Mouse (Mus musculus) limb, embryonic 10.5 days (tissue): Measurements from ENCODE around the gene Guk1. TPM values are rescaled to one million over a fixed set of nuclear protein-coding genes. Genes with fewer than 3 reads are reported as not detected.

Source experiments
- DNase-seq: peaks from one replicate; pipeline ENCODE4 v3.0.0-alpha.2; 2017; ENCODE audit warnings: low spot score
- H3K27ac ChIP-seq: fragments of 300-500 bp; sonication (generic); 2 replicates; pipeline ENCODE4 v1.5.1; 2016; ENCODE audit warnings: mild to moderate bottlenecking
- H3K27me3 ChIP-seq: fragments of 300-500 bp; sonication (generic); 2 replicates; pipeline ENCODE4 v1.6.1; 2016; ENCODE audit warnings: low read depth, mild to moderate bottlenecking; ENCODE audit not compliant: poor library complexity, severe bottlenecking
- H3K36me3 ChIP-seq: fragments of 300-500 bp; sonication (generic); 2 replicates; pipeline ENCODE4 v1.6.1; 2016; ENCODE audit warnings: mild to moderate bottlenecking, moderate library complexity
- H3K4me1 ChIP-seq: fragments of 300-500 bp; sonication (generic); 2 replicates; pipeline ENCODE4 v1.6.1; 2016
- H3K4me3 ChIP-seq: fragments of 300-500 bp; sonication (generic); 2 replicates; pipeline ENCODE4 v1.5.1; 2016; ENCODE audit warnings: mild to moderate bottlenecking, moderate library complexity
- H3K9me3 ChIP-seq: fragments of 300-500 bp; sonication (generic); replicated peaks from 2 replicates; pipeline ENCODE4 v1.6.1; 2016; ENCODE audit warnings: mild to moderate bottlenecking
- WGBS: fragments of 180-500 bp; shearing (Covaris S2); methylation state at CpG from one replicate; pipeline ENCODE4 v1.1.7; 2016; 5-methylcytosine and 5-hydroxymethylcytosine counted together
- polyA plus RNA-seq: library from polyadenylated mRNA; unstranded; fragments of >200 nt; fragmentation: Nextera tagmentation; extraction: Ambion mirVana; gene quantifications from 2 replicates; pipeline ENCODE4 v1.2.1, GENCODE M21; 2016

The Guk1 gene
- polyA plus RNA-seq, result 145 and 155 TPM in 2 replicates

DNA sequence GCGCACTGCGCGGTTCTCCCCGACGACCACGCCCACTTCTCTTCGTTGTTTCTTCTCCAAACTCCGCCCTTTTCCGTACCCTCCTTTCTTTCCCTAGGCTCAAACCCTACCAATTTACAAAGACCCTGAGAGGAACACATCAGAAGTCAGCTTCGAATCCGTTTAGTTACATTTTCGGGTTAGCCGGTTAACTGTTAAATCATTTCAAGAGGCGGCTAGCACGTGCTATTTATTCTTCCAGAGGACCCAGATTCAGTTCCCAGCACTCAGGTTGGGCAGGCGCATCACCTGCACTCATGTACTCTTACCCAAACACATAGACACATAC, at the start of gene Guk1:
Gene Guk1, minus strand, starts transcription at position 154 of the 328 bp plus-strand sequence.
- H3K27ac ChIP-seq, result peak within 1 kb of the TSS; percentile 84
- no peaks in the 10 kb centered on the region for H3K36me3 ChIP-seq
- no peaks in the 10 kb centered on the region for H3K9me3 ChIP-seq
- H3K4me1 ChIP-seq, result peaks cover 14% of the 10 kb centered on the region
- peak within 1 kb of the TSS; percentile 63 for H3K4me3 ChIP-seq
- no peaks in the 10 kb centered on the region for H3K27me3 ChIP-seq
- WGBS, result 5% methylated on average over 16 of the region's 16 CpGs
- no peak for DNase-seq

DNA sequence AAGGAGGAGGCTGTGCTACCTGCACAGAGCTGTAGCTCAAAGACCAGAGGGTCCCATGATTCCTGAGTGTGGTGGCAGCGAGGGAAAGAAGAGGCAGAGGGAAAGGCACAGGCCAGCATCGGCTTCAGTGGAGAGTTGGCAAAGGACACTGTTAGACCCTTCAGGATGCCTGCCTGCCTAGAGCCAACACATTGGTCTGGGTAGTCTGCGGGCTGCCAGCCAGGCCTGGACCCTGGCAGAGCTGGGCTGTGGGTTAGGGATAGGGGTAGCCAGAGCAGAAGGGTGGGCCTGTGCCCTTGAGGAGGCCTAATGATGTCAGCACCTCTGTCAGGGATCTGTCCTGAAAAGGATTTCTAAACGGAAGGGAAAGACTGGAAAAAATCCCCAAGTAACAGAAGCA, 47.8 kb upstream of the Guk1 start:
- Histone ChIP-seq H3K4me1 (peaks cover 32% of the 10 kb centered on the region), H3K27me3 (peaks cover 64% of the 10 kb centered on the region), H3K4me3 (0 out of 2 replicates have a peak overlapping the region, but pooled peaks have one; percentile 6), H3K9me3 (no peaks in the 10 kb centered on the region), H3K27ac (no peak overlapping the region), H3K36me3 (no peaks in the 10 kb centered on the region)
- 82% methylated on average over 4 of the region's 4 CpGs for WGBS
- no peak for DNase-seq

DNA sequence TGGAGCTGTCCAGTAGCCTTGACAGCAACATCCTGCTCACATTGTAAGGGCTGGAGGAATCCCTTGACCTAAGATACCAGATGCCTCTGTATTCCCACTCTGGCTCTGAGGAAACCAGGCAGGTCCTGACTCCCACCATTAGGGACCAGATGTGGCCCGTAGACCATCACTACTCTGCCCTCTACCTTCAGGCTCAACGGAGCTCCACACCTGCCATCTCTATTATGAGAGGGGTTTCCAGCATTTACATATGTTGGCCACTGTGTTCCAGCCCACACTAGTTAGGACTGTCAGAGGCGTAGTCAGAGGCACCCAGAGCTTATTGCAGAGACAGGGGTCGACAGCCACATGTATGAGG, 47.4 kb upstream of the Guk1 start:
- Histone ChIP-seq H3K4me1 (peaks cover 32% of the 10 kb centered on the region), H3K9me3 (no peaks in the 10 kb centered on the region), H3K27me3 (peaks cover 60% of the 10 kb centered on the region), H3K4me3 (peak overlapping the region; percentile 6; the same call in 1 of the 2 replicates), H3K36me3 (no peaks in the 10 kb centered on the region), H3K27ac (no peak overlapping the region)
- WGBS, result 47% methylated on average over 4 of the region's 4 CpGs
- no peak for DNase-seq

DNA sequence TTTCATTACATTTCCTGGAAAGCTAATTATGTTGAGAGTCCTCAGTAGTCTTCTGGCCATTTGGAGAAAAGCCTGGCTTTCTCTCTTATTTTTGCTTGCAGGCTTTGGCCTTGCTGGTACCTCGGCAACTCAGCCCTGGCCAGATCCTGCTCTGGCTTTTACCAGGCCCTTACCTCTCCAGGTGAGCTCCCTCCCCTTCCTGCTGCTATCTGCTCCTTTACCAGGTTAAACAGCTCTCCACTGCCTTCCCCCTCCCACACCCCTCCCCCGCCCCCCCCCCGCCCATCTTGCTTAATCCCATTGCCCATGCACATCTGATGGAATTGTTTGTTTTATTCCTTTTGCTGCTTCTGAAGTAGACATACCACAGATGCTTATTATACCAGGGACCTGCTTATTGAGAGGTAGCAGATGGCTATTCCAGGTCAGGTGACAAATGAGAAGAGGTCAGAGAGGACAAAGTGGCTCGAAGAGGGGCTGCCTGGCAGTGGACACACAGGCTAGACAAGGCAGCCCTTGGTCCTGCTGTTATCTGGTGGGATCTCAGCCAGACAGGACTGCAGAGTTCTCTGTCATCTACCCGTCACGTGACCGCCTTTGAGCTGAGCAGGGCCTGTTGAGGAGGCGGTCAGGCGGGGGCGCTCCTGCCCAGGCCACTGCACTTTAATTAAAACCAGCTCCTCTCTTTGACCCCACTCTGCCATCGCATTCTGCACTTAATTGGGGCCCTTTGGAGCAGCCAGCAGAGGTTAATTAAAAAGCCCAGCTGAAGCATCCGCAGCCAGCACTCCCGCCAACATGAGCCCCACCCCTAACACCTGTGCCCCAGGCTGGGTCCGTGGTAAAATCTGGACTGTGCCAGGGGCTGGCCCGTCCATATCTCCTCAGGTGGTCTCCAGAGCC, 46.8 kb upstream of the Guk1 start:
- H3K27ac ChIP-seq, result no peak overlapping the region
- peaks cover 54% of the 10 kb centered on the region for H3K27me3 ChIP-seq
- H3K4me1 ChIP-seq, result peaks cover 29% of the 10 kb centered on the region
- DNase-seq, result peak; percentile 83
- WGBS, result 2% methylated on average over 14 of the region's 15 CpGs
- no peaks in the 10 kb centered on the region for H3K9me3 ChIP-seq
- no peaks in the 10 kb centered on the region for H3K36me3 ChIP-seq
- H3K4me3 ChIP-seq, result peak overlapping the region; percentile 6; the same call in 1 of the 2 replicates

DNA sequence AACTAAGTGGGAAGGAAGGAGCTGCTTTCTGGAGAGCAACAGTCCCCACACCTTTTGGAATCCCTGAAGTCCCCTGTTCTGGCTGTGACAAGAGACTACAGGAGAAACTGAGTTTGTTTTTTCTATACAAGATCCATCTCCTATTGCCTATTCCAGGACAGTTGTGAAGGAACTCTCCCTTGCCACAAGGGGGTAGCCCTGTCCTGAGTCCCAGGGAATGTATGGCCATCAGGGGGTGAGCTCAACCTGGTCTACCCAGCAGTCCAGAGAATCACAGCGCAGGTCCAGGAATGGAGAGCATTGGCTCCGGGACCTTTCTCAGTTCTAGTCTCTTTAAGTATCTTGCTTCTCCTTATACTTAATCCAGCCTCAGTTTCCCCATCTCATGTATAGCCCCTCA, 40.8 kb upstream of the Guk1 start:
- no peak overlapping the region for H3K27ac ChIP-seq
- WGBS, result 45% methylated on average over 2 of the region's 2 CpGs
- H3K36me3 ChIP-seq, result no peaks in the 10 kb centered on the region
- peaks cover 11% of the 10 kb centered on the region for H3K4me1 ChIP-seq
- H3K27me3 ChIP-seq, result peaks cover 11% of the 10 kb centered on the region
- H3K4me3 ChIP-seq, result no peak overlapping the region
- no peaks in the 10 kb centered on the region for H3K9me3 ChIP-seq
- DNase-seq, result no peak

DNA sequence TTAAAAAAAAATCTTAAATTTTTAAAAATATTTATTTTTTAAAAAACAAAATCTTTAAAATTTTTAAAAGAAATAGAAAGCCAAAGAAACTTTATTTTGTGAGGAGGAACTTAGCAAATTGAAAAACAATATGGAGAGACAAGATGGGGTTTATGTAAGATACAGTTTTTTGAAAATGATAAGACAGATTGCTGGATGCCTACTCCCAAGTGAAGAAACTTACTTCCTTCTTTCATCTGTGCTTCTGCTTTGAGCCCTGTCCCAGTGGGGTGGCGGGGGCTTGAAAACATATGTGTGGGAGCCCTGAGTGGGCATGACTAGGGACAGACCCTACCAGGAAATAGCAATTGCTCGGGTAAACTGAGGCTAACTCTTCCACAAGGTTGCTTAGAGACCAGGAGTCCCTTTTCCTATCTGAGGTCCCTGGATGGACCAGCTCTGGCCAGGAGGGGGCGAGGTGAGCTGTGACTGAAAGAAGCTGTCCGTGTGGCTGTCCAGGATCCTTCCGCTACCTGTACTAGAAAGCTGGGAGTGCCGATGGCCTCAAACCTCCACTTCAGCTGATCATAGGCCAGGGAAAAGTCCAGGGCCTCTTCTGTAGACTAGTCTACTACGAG, 38.2 kb upstream of the Guk1 start:
- DNase-seq, result peak; percentile 74
- Histone ChIP-seq H3K36me3 (peaks cover 1% of the 10 kb centered on the region; the same call in 1 of the 2 replicates), H3K4me3 (no peak overlapping the region), H3K27me3 (no peaks in the 10 kb centered on the region), H3K27ac (no peak overlapping the region), H3K4me1 (peaks cover 30% of the 10 kb centered on the region), H3K9me3 (no peaks in the 10 kb centered on the region)
- WGBS, result 13% methylated on average over 7 of the region's 7 CpGs

DNA sequence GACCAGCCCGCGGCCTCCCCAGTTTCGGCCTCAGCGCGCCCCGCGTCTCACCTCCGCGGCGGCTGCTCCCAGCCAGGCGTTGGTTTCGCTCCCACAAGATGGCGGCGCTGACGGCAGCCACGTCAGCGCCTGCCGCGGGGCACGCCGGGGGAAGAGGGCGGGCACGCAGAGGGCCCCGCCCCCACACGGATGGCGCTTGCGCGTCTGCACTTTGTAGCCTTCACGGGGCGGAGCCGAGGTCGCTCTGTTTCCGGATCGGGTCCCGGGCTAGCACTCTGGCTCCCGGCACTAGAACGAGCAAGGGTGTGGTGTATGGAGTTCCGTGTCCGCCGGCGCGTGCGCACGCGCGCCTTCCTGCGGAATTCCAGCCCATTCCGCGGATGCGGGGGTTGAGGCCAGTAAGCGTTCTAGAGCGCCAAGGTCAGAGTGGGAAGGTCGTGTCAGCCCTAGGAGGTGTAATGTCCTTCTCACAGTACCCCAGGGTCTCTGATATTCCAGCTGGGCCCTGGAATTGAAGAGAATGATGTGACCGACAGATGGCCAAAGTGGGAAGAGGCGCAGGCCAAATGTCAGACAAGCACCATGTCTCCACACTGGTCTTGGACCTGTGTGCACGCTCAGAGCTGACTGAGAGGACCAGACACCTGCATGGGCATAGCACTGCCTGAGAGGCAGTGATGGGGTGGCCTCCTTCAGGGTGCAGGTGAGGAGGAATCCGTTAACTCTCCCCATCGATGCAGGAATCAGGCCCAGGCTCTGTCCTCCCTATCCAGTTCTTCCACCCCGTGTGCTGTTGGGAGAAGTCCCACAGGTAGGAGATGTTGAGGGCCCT, 36.3 kb upstream of the Guk1 start, which contains the start of gene Arf1:
Gene Arf1, minus strand, starts transcription at position 149 of the 832 bp plus-strand sequence.
- peak within 1 kb of the TSS; percentile 96 for H3K27ac ChIP-seq

DNA sequence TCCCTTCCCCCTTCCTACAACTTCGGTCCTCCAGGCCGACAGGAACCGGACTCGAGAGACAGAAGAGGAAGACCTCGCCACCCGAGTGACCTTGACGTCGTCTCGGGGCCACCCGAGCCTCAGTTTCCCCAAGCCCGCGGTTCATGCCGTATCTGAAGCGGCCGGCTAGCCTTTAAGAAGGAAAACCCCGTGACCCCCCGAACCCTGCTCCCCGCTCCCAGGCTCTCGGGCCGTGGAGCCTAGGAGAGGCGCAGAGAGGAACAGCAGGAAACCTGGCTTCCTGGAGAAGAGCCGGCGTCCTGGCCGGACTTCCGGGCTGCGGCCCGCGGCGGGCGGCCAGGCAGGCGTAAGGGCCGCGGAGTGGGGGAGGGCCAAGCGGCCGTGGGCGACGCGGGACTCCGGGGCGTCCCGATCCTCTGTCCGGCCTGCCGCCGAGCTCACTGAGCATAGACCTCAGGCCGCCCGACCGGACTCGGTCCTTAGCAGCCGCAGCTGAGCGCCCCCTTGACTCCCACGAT, 35.7 kb upstream of the Guk1 start:
- H3K4me3 ChIP-seq, result peak overlapping the region; percentile 89
- no peaks in the 10 kb centered on the region for H3K27me3 ChIP-seq
- WGBS, result under 1% methylated on average over 51 of the region's 51 CpGs
- peaks cover 20% of the 10 kb centered on the region for H3K36me3 ChIP-seq
- no peaks in the 10 kb centered on the region for H3K9me3 ChIP-seq
- no peak for DNase-seq
- H3K4me1 ChIP-seq, result peaks cover 35% of the 10 kb centered on the region
- H3K27ac ChIP-seq, result peak overlapping the region; percentile 96

More for the DNA sequence above, 36.3 kb upstream of the Guk1 start, which contains the start of gene Arf1:
- 5% methylated on average over 59 of the region's 59 CpGs for WGBS
- DNase-seq, result peak; percentile 97
- Histone ChIP-seq H3K4me1 (peaks cover 35% of the 10 kb centered on the region), H3K36me3 (peaks cover 14% of the 10 kb centered on the region), H3K27me3 (no peaks in the 10 kb centered on the region), H3K9me3 (no peaks in the 10 kb centered on the region), H3K4me3 (peak within 1 kb of the TSS; percentile 89)

DNA sequence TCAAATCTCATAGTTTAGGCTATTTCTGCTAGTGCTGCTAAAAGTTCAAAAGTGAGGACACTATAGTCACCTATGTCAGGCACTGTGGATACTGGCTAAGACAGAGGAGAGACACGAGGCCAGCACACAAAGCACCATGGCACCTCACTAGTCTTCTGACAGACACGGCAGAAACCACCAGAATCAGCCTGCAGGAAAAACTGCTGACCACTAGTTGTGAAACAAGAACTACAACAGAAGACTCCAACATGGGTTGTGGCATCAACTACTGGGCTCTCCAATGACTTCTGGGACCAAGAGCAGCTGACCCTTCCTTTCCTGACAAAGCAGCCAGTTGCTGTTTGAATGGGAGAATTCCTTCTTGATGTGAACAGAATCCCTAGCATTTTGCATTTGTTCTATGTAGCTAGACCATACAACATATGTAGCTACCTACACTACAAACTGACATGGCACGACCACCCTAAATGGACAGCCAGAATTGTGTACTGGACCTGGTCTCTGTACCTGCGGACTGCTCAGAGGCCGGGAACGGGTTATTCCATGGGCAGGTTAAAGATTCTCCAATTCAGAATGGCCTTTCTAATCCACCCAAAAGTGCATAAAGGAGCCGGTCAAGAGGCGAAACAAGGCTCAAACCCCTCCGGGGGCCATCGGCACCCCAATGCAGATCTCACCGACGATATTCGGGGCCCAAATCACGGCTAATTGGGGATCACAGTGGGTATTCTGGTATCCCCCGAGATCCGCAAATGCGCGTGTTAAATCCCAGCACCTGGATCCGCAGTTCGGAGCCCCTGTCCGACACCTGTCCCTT, 35.0 kb upstream of the Guk1 start:
- H3K4me1 ChIP-seq, result peaks cover 35% of the 10 kb centered on the region
- H3K4me3 ChIP-seq, result peak overlapping the region; percentile 89
- H3K27ac ChIP-seq, result peak overlapping the region; percentile 96
- H3K36me3 ChIP-seq, result peaks cover 26% of the 10 kb centered on the region
- H3K9me3 ChIP-seq, result no peaks in the 10 kb centered on the region
- 8% methylated on average over 21 of the region's 21 CpGs for WGBS
- H3K27me3 ChIP-seq, result no peaks in the 10 kb centered on the region
- no peak for DNase-seq

DNA sequence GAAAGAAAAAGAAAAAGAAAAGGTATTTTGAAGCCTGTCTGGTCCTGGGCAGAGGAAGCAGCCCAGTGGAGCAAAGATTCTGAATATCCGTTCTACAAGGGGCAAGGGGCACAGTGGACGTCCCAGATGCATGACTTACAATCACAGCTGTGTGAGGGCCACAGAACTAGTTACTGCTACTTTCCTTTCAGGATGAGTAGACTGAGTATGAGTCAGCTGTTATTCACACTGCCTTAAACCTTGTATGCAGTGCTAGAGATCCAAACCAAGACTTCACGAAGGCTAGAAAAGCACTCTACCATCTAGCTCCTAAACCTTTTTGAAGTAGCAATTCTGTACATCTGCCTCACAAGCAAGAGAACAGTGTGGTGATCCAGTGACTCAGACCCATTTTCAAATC, 34.2 kb upstream of the Guk1 start:
- Histone ChIP-seq H3K27ac (no peak overlapping the region), H3K36me3 (peaks cover 26% of the 10 kb centered on the region), H3K27me3 (no peaks in the 10 kb centered on the region), H3K4me3 (peak overlapping the region; percentile 89), H3K9me3 (no peaks in the 10 kb centered on the region), H3K4me1 (peaks cover 35% of the 10 kb centered on the region)
- 70% methylated on average over 3 of the region's 3 CpGs for WGBS
- no peak for DNase-seq

DNA sequence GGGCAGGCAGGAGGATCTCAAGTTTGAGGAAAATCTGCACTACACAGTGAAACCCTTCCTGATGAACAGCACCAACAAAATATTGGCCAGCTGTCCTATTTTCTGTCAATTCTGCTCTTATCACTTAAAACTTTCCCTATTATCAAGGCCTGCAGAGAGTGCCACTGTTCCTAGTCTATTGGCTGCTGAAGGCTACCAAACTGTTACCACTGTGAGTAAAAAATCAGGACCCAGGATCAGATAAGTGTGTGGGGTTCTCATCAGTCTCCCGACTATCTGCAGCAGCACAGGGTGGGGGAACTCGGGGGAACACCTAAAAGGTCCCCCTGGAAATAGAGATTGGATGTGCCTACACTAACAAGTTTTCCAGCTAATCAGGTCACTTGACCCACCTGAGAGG, 33.2 kb upstream of the Guk1 start:
- Histone ChIP-seq H3K36me3 (peaks cover 34% of the 10 kb centered on the region), H3K4me3 (peak overlapping the region; percentile 15; the same call in 1 of the 2 replicates), H3K27ac (no peak overlapping the region), H3K4me1 (peaks cover 35% of the 10 kb centered on the region), H3K9me3 (no peaks in the 10 kb centered on the region), H3K27me3 (no peaks in the 10 kb centered on the region)
- 77% methylated on average over 2 of the region's 2 CpGs for WGBS
- no peak for DNase-seq

DNA sequence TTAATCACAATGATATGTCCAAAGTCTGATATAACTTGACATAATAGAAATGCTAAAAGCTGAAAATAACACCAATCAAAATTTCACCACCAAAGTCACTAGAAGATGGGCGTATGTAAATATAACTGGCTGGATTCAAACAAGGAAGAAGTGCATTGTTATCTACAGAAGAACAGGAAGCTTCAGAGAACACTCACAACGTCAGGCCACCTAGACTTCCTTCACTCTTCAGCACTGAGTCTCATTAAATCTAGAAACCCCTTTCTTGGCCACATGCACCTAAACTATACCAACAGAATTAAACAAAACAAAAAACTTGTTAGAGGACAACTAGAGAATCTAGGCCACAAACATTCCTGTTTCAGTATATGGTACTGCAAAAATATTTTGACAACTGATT, 32.5 kb upstream of the Guk1 start:
- peaks cover 41% of the 10 kb centered on the region for H3K36me3 ChIP-seq
- WGBS, result 76% methylated on average over 2 of the region's 2 CpGs
- no peak for DNase-seq
- no peaks in the 10 kb centered on the region for H3K27me3 ChIP-seq
- H3K27ac ChIP-seq, result no peak overlapping the region
- no peaks in the 10 kb centered on the region for H3K9me3 ChIP-seq
- H3K4me1 ChIP-seq, result peaks cover 35% of the 10 kb centered on the region
- H3K4me3 ChIP-seq, result no peak overlapping the region
